Comparison of ENCODE assay signal across 15 mouse cellular contexts in genomic region chr8:127745221-127745620, GRCm38 (mm10).
"Had no signal": no experiment of that assay in that cellular context is flagged by ENCODE, and none has a peak within 500 bp of the region (broad histone marks: within the 10 kb centered on the region; RNA-seq: fewer than 3 reads in every experiment).

No protein-coding gene starts in this region.

- ATAC-seq: midbrain, embryonic 15.5 days had no signal

- H3K4me1 ChIP-seq: liver, embryonic 15.5 days; midbrain, embryonic 15.5 days; neural tube, embryonic 12.5 days had no signal

- H3K36me3 ChIP-seq: limb, embryonic 10.5 days; liver, embryonic 15.5 days; midbrain, embryonic 15.5 days; neural tube, embryonic 12.5 days had no signal

- H3K9me3 ChIP-seq: limb, embryonic 10.5 days; liver, embryonic 15.5 days; midbrain, embryonic 15.5 days; neural tube, embryonic 12.5 days had no signal

- DNase-seq: kidney, adult 8-10 months; lung, embryonic 14.5 days; lung, postnatal 10 days; right cerebral cortex, postnatal 4 days; spleen, adult 18-20 months; thymus, postnatal 4 days had no signal

- H3K4me3 ChIP-seq: left cerebral cortex, adult 2 months; limb, embryonic 10.5 days; liver, embryonic 15.5 days; megakaryocyte, embryonic 14.5 days; midbrain, embryonic 15.5 days; neural tube, embryonic 12.5 days had no signal

- H3K27ac ChIP-seq: left cerebral cortex, adult 2 months; limb, embryonic 10.5 days; liver, embryonic 15.5 days; macrophage; midbrain, embryonic 15.5 days; neural tube, embryonic 12.5 days had no signal

- H3K9ac ChIP-seq: liver, embryonic 15.5 days; lung, embryonic 14.5 days; midbrain, embryonic 15.5 days; neural tube, embryonic 12.5 days had no signal

- H3K4me2 ChIP-seq: liver, embryonic 11.5 days; liver, embryonic 15.5 days; lung, embryonic 14.5 days; midbrain, embryonic 11.5 days; midbrain, embryonic 15.5 days; neural tube, embryonic 12.5 days had no signal

- H3K27me3 ChIP-seq: liver, embryonic 15.5 days; midbrain, embryonic 15.5 days; neural tube, embryonic 12.5 days had no signal
